Mouse (Mus musculus) heart, embryonic 13.5 days (tissue): ENCODE measurements around the gene Slc9a9. TPM values are rescaled to one million over a fixed set of nuclear protein-coding genes. Genes with fewer than 3 reads are reported as not detected.

ENCODE experiments used
- ATAC-seq: fragments of 200-750 bp; cut with Nextera tagmentation; 2 replicates; pipeline ENCODE4 v1.8.0; 2017; ENCODE audit warnings: moderate TSS enrichment; ENCODE audit not compliant: insufficient number of reproducible peaks, low FRiP score, low TSS enrichment; ENCODE audit errors: extremely low read depth
- H3K27ac ChIP-seq: fragments of 300-500 bp; sonication (generic); replicated peaks from 2 replicates; pipeline ENCODE4 v1.5.1; 2015; ENCODE audit warnings: moderate library complexity, mild to moderate bottlenecking, inconsistent platforms
- H3K27me3 ChIP-seq: fragments of 300-500 bp; sonication (generic); replicated peaks from 2 replicates; pipeline ENCODE4 v1.6.1; 2015; ENCODE audit warnings: mild to moderate bottlenecking, inconsistent platforms
- H3K36me3 ChIP-seq: fragments of 300-500 bp; sonication (generic); 2 replicates; pipeline ENCODE4 v1.6.1; 2015; ENCODE audit warnings: mild to moderate bottlenecking, inconsistent platforms
- H3K4me1 ChIP-seq: fragments of 300-500 bp; sonication (generic); 2 replicates; pipeline ENCODE4 v1.6.1; 2015; ENCODE audit warnings: inconsistent platforms
- H3K4me2 ChIP-seq: fragments of 300-500 bp; sonication (generic); 2 replicates; pipeline ENCODE4 v1.6.1; 2015; ENCODE audit warnings: inconsistent platforms, mild to moderate bottlenecking, moderate library complexity
- H3K4me3 ChIP-seq: fragments of 300-500 bp; sonication (generic); 2 replicates; pipeline ENCODE4 v1.5.1; 2015; ENCODE audit warnings: moderate library complexity, mild to moderate bottlenecking, inconsistent platforms
- H3K9ac ChIP-seq: fragments of 300-500 bp; sonication (generic); 2 replicates; pipeline ENCODE4 v1.6.1; 2015; ENCODE audit warnings: inconsistent platforms, mild to moderate bottlenecking, moderate library complexity
- H3K9me3 ChIP-seq: fragments of 300-500 bp; sonication (generic); 2 replicates; pipeline ENCODE4 v1.6.1; 2016; ENCODE audit warnings: inconsistent platforms
- WGBS: fragments of 180-500 bp; shearing (Covaris S2); methylation state at CpG from one replicate; pipeline ENCODE4 v1.1.7; 2015; ENCODE audit warnings: mixed read lengths; 5-methylcytosine and 5-hydroxymethylcytosine counted together
- polyA plus RNA-seq: library from polyadenylated mRNA; unstranded; fragments of >200 nt; fragmentation: Nextera tagmentation; extraction: Ambion mirVana; gene quantifications from 2 replicates; pipeline ENCODE4 v1.2.1, GENCODE M21; 2015

The Slc9a9 gene
- polyA plus RNA-seq, 1 experiment from 2014 or later = 3.7 TPM

- no peak overlapping the region for H3K4me2 ChIP-seq
- ATAC-seq = no peak
Measured at GRCm38 (mm10) chr9:95079951-95080350, 410.2 kb downstream of the Slc9a9 start.

GRCm38 (mm10) chr9:95086109-95086821 is 416.6 kb downstream of the Slc9a9 start:
- WGBS = 74% methylated on average over 8 of the region's 8 CpGs
- Histone ChIP-seq H3K4me1 (no peaks in the 10 kb centered on the region), H3K9me3 (no peaks in the 10 kb centered on the region), H3K27me3 (no peaks in the 10 kb centered on the region), H3K4me2 (no peak overlapping the region), H3K9ac (no peak overlapping the region), H3K4me3 (no peak overlapping the region), H3K27ac (no peak overlapping the region), H3K36me3 (no peaks in the 10 kb centered on the region)
- no peak for ATAC-seq

More at GRCm38 (mm10) chr9:95079951-95080350, 410.2 kb downstream of the Slc9a9 start:
- no peaks in the 10 kb centered on the region for H3K9me3 ChIP-seq
- no peak overlapping the region for H3K9ac ChIP-seq
- no peaks in the 10 kb centered on the region for H3K36me3 ChIP-seq
- H3K4me3 ChIP-seq = no peak overlapping the region
- no peak overlapping the region for H3K27ac ChIP-seq
- H3K4me1 ChIP-seq = no peaks in the 10 kb centered on the region
- H3K27me3 ChIP-seq = no peaks in the 10 kb centered on the region

- Histone ChIP-seq H3K4me1 (no peaks in the 10 kb centered on the region), H3K9me3 (no peaks in the 10 kb centered on the region), H3K4me3 (no peak overlapping the region), H3K9ac (no peak overlapping the region), H3K27me3 (no peaks in the 10 kb centered on the region), H3K4me2 (no peak overlapping the region), H3K27ac (no peak overlapping the region), H3K36me3 (no peaks in the 10 kb centered on the region)
- 89% methylated on average over 4 of the region's 4 CpGs for WGBS
- no peak for ATAC-seq
Measured at GRCm38 (mm10) chr9:95088221-95088620, 418.5 kb downstream of the Slc9a9 start.

- 71% methylated on average over 6 of the region's 6 CpGs for WGBS
- Histone ChIP-seq H3K27ac (no peak overlapping the region), H3K9ac (no peak overlapping the region), H3K4me3 (no peak overlapping the region), H3K27me3 (no peaks in the 10 kb centered on the region), H3K36me3 (no peaks in the 10 kb centered on the region), H3K4me2 (no peak overlapping the region), H3K9me3 (no peaks in the 10 kb centered on the region), H3K4me1 (no peaks in the 10 kb centered on the region)
- no peak for ATAC-seq
Measured at GRCm38 (mm10) chr9:95089050-95089449, 419.3 kb downstream of the Slc9a9 start.

GRCm38 (mm10) chr9:95096486-95096885 is 426.8 kb downstream of the Slc9a9 start:
- H3K36me3 ChIP-seq = no peaks in the 10 kb centered on the region
- H3K4me3 ChIP-seq = no peak overlapping the region
- H3K27me3 ChIP-seq = no peaks in the 10 kb centered on the region
- 76% methylated on average over 3 of the region's 3 CpGs for WGBS
- no peaks in the 10 kb centered on the region for H3K4me1 ChIP-seq
- H3K9me3 ChIP-seq = no peaks in the 10 kb centered on the region
- no peak overlapping the region for H3K9ac ChIP-seq
- no peak overlapping the region for H3K4me2 ChIP-seq
- H3K27ac ChIP-seq = no peak overlapping the region
- no peak for ATAC-seq

DNA sequence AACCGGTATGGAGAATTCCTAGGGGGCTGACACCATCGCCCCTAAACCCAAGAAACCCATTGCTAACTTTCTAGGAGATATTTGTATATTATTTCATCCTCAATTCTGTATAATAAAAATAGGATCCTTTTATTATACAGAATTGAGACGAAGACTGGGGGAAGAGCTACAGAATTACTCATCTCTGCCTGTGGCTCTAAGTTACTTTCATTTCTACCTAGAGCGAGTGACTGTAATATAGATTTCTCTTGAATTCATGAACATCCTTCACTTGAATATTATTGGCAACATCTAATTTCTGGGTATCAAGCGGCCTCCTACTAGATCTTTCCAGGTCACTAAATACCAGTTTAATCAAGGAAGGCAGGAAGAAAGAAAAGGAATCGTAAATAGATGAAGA is 436.1 kb downstream of the Slc9a9 start:
- Histone ChIP-seq H3K4me2 (no peak overlapping the region), H3K4me1 (no peaks in the 10 kb centered on the region), H3K9ac (no peak overlapping the region), H3K27me3 (no peaks in the 10 kb centered on the region), H3K27ac (no peak overlapping the region), H3K9me3 (no peaks in the 10 kb centered on the region), H3K36me3 (no peaks in the 10 kb centered on the region), H3K4me3 (no peak overlapping the region)
- no peak for ATAC-seq
- 80% methylated on average over 6 of the region's 6 CpGs for WGBS

DNA sequence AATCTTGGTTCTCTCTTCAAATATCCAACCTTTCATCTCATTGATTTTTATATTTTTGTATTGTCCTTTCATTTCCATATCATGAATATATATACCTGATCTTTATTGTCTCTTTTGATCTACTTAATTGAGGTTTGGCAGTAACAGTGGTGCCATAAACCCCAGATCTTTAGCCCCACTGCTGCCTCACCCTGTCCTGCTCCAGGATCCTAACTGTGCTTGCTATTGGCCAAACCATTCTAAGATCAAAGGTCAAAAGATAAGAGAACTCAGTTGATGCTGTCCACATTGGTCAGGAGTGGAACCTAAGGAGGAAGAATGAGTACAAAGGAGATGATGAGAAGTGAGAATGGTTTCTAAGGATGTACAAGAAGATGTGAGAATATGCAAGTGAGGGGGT is 440.1 kb downstream of the Slc9a9 start:
- no peak overlapping the region for H3K4me2 ChIP-seq
- no peaks in the 10 kb centered on the region for H3K4me1 ChIP-seq
- no peak for ATAC-seq
- H3K9me3 ChIP-seq = no peaks in the 10 kb centered on the region
- no peaks in the 10 kb centered on the region for H3K36me3 ChIP-seq
- H3K9ac ChIP-seq = no peak overlapping the region
- no peaks in the 10 kb centered on the region for H3K27me3 ChIP-seq
- no peak overlapping the region for H3K4me3 ChIP-seq
- H3K27ac ChIP-seq = no peak overlapping the region

- Histone ChIP-seq H3K4me3 (no peak overlapping the region), H3K9me3 (no peaks in the 10 kb centered on the region), H3K27ac (no peak overlapping the region), H3K36me3 (no peaks in the 10 kb centered on the region), H3K9ac (no peak overlapping the region), H3K4me2 (no peak overlapping the region), H3K4me1 (no peaks in the 10 kb centered on the region), H3K27me3 (no peaks in the 10 kb centered on the region)
- no peak for ATAC-seq
- WGBS = 60% methylated on average over 5 of the region's 5 CpGs
Measured at GRCm38 (mm10) chr9:95110768-95111167, 441.1 kb downstream of the Slc9a9 start.

GRCm38 (mm10) chr9:95111732-95112131 is 442.0 kb downstream of the Slc9a9 start:
- Histone ChIP-seq H3K36me3 (no peaks in the 10 kb centered on the region), H3K4me3 (no peak overlapping the region), H3K4me1 (no peaks in the 10 kb centered on the region), H3K27me3 (no peaks in the 10 kb centered on the region), H3K4me2 (no peak overlapping the region), H3K27ac (no peak overlapping the region), H3K9me3 (no peaks in the 10 kb centered on the region), H3K9ac (no peak overlapping the region)
- 88% methylated on average over 1 of the region's 1 CpGs for WGBS
- no peak for ATAC-seq

- Histone ChIP-seq H3K27me3 (no peaks in the 10 kb centered on the region), H3K4me2 (no peak overlapping the region), H3K9me3 (no peaks in the 10 kb centered on the region), H3K27ac (no peak overlapping the region), H3K4me1 (no peaks in the 10 kb centered on the region), H3K36me3 (no peaks in the 10 kb centered on the region), H3K9ac (no peak overlapping the region), H3K4me3 (no peak overlapping the region)
- 56% methylated on average over 12 of the region's 12 CpGs for WGBS
- ATAC-seq = no peak
Measured at GRCm38 (mm10) chr9:95113157-95114135, 443.7 kb downstream of the Slc9a9 start.

DNA sequence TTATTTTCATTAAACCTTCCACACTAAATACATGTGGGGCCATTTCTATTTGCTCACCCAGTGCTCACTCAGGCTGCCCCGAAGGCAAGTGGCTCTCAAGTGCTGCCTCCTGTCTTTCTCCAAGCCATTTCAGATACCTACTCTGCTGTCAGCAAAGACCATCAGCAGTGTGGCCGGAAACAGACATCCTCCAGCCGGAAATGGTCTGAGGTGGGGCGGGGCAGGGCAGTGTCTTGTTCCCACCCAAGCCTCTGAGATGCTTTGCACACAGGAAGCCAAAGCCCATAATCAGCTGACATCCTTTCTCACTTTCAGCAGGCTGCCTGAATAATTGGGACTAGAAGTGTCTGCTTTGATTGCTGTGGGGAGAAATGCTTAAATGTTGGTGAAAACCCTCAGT is 450.4 kb downstream of the Slc9a9 start:
- no peak overlapping the region for H3K4me2 ChIP-seq
- peaks cover 18% of the 10 kb centered on the region for H3K4me1 ChIP-seq
- H3K36me3 ChIP-seq = no peaks in the 10 kb centered on the region
- 39% methylated on average over 4 of the region's 4 CpGs for WGBS
- H3K27me3 ChIP-seq = no peaks in the 10 kb centered on the region
- H3K9me3 ChIP-seq = no peaks in the 10 kb centered on the region
- H3K9ac ChIP-seq = no peak overlapping the region
- no peak overlapping the region for H3K4me3 ChIP-seq
- 0 out of 2 replicates have a peak overlapping the region, but pooled peaks have one; percentile 6 for H3K27ac ChIP-seq
- no peak for ATAC-seq
